Mouse (Mus musculus): ENCODE measurements at regions not wholly inside any gene's neighbourhood (a gene's known extent, or its start where the extent isn't known, plus 50 kb on each side); places are given as distances from the start of the nearest gene placed in this dataset. TPM values are rescaled to one million over a fixed set of nuclear protein-coding genes. Genes with fewer than 3 reads are reported as not detected.

Small RNAs in the stretch of these regions (microRNA-seq; reads per million reads assigned to microRNA genes)
- not detected for gene Gm24370 (ENCODE audit: borderline number of aligned reads)
